Mouse (Mus musculus) bone marrow macrophage, adult 2 months (primary cell): ENCODE data around the gene Ubac1. TPM values are rescaled to one million over a fixed set of nuclear protein-coding genes. Genes with fewer than 3 reads are reported as not detected.
A peak's percentile ranks its signal among the peaks of the same experiment; 100 is the strongest.

ENCODE experiments used
- H3K27ac ChIP-seq: 2 replicates; pipeline ENCODE4 v1.5.1; 2012; ENCODE audit warnings: low read depth, low read length; ENCODE audit not compliant: insufficient read depth
- H3K4me1 ChIP-seq: 2 replicates; pipeline ENCODE4 v1.6.1; 2012; ENCODE audit warnings: low read length; ENCODE audit not compliant: control insufficient read depth, insufficient read depth
- H3K4me3 ChIP-seq: 2 replicates; pipeline ENCODE4 v1.5.1; 2012; ENCODE audit warnings: mild to moderate bottlenecking, low read length, moderate library complexity; ENCODE audit not compliant: insufficient read depth
- CTCF ChIP-seq: IDR thresholded peaks from 2 replicates; pipeline ENCODE4 v1.5.1; 2012; ENCODE audit warnings: low read depth, mild to moderate bottlenecking, low read length, moderate library complexity
- POLR2A ChIP-seq: IDR thresholded peaks from 2 replicates; pipeline ENCODE4 v1.6.1; 2012; ENCODE audit warnings: mild to moderate bottlenecking, low read depth, low read length, borderline replicate concordance
- polyA plus RNA-seq: library from polyadenylated mRNA; stranded (reverse); fragments of >200 nt; gene quantifications from 2 replicates; pipeline ENCODE4 v1.2.4, GENCODE M21; 2012; ENCODE audit not compliant: missing spikeins, insufficient read depth, insufficient read length

The Ubac1 gene
- polyA plus RNA-seq, 1 experiment, result 42.9 TPM

DNA sequence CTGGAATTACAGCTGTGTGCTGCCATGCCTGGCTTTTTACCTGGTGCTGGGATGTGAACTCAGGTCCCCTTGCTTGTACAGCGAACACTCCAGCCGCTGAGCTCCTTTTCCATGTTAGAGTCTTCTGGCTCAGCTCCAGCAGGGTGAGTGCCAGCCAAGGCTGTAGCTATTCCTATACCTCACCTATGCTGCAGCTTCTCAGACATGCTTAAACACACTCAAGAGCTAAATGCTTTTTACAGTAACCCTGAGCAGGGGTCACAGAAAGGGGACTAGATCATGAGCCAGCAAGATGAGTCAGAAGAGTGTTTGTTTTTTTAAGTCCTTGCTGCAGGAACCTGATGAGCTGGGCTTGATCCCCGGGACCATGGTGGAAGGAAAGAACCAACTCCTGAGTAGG is 23.8 kb downstream of the Ubac1 start:
- H3K4me1 ChIP-seq, result peaks cover 6% of the 10 kb centered on the region
- TF ChIP-seq CTCF (no peak), POLR2A (no peak)
- H3K4me3 ChIP-seq, result no peak overlapping the region
- no peak overlapping the region for H3K27ac ChIP-seq

DNA sequence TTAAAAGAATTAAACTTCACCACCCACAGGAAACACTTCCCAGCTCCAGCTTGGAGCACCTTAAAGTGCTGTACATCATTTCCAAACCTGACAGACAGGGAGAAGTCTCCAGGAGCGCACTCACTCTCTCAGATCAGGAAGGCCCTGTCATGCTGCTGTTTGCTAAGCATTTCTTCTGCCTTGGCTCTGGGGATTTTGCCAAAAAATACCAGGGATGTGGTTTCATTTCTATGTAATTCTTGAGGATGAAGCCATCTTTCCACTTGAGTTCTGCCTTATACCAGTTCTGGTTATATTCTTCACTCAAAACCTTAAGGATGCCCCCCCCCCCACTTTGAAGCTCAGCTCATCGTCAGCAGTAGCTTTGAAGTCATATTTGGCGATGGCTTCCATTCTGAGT is 26.8 kb downstream of the Ubac1 start:
- TF ChIP-seq CTCF (no peak), POLR2A (no peak)
- Histone ChIP-seq H3K4me3 (no peak overlapping the region), H3K4me1 (peaks cover 13% of the 10 kb centered on the region), H3K27ac (no peak overlapping the region)

DNA sequence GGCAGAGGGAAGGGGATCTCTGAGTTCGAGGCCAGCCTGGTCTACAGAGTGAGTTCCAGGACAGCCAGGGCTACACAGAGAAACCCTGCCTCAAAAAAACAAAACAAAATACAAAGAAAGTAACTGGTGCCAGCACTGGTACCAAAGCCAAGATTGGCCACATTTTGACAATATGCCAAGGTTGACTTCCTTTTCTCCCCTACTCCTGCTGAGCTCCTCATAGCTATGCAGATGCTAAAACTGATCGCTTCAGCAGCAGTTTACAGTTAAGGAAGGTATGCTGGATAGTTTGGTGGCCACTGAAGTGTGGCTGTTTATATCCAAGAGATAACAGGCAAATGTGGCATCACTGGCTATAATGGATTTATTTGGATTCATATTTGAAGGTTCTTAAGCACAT is 29.3 kb downstream of the Ubac1 start:
- H3K4me3 ChIP-seq, result no peak overlapping the region
- H3K4me1 ChIP-seq, result peaks cover 25% of the 10 kb centered on the region
- TF ChIP-seq POLR2A (no peak), CTCF (no peak)
- 0 out of 2 replicates have a peak overlapping the region, but pooled peaks have one; percentile 1 for H3K27ac ChIP-seq

DNA sequence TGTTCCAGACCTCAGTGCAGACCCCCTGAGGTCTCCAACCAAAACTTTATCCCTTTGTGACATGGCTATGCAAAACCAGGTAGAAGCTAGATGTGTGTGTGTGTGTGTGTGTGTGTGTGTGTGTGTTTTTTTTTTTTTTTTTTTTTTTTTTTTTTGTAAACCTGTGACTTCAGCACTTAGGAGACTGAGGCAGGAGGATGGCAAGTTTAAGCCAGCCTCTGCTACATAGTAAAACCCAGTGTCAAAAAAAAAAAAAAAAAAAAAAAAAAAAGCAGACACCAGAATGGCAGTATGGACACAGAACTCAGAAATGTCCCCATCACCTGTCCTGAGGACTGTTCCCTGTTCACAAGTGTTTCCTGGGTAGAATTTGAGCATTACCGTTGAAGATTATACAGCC is 31.9 kb downstream of the Ubac1 start:
- Histone ChIP-seq H3K27ac (no peak overlapping the region), H3K4me1 (peaks cover 25% of the 10 kb centered on the region), H3K4me3 (no peak overlapping the region)
- TF ChIP-seq CTCF (no peak), POLR2A (no peak)

DNA sequence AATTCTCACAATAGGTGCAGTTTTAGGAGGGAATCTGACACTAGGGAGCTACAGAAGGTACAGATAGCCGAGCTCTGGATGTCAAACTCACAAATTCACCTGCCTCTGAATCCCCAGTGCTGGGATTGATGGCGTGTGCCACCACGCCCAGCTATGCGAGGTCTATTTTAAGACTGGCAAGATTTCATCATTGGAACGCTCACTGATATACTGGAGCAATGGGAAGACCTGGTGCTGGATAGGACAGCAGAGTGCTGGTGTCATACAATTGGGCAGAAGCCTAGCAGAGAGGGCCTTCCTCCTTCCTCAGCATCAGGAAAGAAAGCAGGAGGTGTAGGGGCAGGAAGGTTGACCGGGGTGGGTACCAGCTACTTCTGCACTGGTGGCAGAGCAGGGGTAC is 33.7 kb downstream of the Ubac1 start:
- H3K27ac ChIP-seq, result no peak overlapping the region
- H3K4me1 ChIP-seq, result peaks cover 24% of the 10 kb centered on the region
- no peak overlapping the region for H3K4me3 ChIP-seq
- TF ChIP-seq POLR2A, result no peak
- TF ChIP-seq CTCF, result no peak

DNA sequence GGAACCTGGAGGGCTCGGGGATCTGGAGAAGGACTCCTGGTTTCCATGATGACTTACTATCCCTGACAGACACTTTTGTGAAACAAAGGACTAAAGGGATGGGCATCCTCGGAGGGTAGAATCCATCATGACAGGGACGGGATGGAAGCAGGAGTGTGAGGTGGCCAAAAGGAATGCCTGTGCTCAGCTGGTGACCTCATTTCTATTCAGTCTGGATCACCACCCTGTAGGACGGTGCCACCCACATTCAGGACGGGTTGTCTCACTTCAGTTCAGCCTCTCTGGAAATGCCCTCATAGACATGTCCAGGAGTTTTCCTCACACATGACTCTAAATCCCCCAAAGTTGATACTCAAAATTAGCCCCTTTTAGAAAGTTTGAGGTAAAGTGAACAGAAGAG is 34.9 kb downstream of the Ubac1 start:
- H3K27ac ChIP-seq, result no peak overlapping the region
- TF ChIP-seq POLR2A (no peak), CTCF (no peak)
- H3K4me1 ChIP-seq, result peaks cover 16% of the 10 kb centered on the region
- H3K4me3 ChIP-seq, result no peak overlapping the region

DNA sequence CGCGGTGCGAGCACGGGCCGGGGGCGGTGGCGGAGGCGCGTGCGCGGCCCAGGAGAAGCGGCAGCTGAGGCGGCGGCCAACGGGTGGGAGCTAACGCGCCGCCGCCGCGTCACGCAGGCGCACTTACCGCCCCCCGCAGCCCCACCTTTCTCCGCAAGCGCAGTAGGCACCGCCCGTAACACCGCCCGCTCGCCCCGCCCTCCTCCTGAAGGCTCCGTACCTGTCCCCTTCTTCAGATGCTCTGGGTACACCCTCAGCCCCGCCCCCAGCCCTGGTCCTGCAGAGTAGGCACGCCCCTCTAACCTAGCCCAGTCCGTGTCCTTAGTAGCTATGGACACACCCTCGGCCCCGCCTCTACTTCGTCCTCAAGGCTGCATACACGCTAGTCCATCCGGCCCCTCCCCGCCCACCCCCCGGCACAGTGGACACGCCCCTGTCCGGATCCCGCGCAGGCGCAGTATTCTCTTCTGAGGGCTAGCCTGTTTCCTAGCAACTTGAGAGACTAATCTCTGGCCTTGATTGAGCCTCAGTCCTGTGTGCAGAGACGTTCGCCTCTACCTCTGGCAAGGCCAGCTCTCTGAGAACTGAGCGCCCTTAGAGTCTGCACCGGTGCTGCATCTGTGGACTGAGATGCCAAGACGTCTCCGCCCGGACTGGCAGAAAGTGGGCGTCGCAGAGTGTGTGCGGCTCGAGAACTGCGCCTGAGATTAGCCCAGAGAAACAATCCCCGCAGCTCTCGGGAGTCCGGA is 38.2 kb downstream of the Ubac1 start, which contains the start of gene Camsap1:
Gene Camsap1 (minus strand): TSS at position 124 of the 749 bp plus-strand sequence.
- 0 out of 2 replicates have a peak within 1 kb of the TSS, but pooled peaks have one; percentile 7 for H3K27ac ChIP-seq
- H3K4me3 ChIP-seq, result peak within 1 kb of the TSS; percentile 76
- peaks cover 30% of the 10 kb centered on the region for H3K4me1 ChIP-seq
- TF ChIP-seq CTCF (no peak), POLR2A (no peak)

DNA sequence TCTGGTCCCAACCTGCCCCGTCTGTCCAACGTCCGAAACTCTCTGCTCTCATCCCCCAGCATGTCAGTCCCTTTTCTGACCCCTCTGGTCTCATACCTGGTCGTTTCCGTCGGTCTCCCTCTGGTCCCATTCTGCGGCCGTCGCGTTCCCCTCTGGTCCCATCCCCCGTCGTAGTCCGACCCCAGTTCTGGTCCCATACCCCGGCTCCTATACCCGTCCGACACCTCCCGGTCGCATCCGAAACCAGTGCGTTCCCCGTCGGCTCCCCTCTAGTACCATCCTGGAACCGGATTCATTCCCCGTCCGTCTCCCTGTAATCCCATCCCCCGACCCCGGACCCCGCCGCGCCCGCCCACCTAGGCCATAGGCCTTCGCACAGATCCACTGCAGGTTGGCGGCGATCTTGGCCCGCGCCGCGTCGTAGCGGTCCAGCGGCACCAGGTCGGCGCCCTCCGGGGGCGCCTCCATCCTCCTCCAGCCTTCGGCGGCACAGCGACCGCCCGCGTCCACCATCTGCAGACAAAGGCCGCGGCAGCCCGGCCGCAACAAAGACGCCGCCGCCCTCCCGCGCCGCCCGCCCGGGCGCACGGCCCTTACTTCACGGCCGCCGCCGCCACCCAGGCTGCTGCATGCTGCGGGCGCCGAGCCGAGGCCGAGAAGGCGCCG is 39.0 kb downstream of the Ubac1 start:
- no peak for TF ChIP-seq CTCF
- TF ChIP-seq POLR2A, result no peak
- Histone ChIP-seq H3K4me3 (peak overlapping the region; percentile 76), H3K4me1 (peaks cover 32% of the 10 kb centered on the region), H3K27ac (no peak overlapping the region)

DNA sequence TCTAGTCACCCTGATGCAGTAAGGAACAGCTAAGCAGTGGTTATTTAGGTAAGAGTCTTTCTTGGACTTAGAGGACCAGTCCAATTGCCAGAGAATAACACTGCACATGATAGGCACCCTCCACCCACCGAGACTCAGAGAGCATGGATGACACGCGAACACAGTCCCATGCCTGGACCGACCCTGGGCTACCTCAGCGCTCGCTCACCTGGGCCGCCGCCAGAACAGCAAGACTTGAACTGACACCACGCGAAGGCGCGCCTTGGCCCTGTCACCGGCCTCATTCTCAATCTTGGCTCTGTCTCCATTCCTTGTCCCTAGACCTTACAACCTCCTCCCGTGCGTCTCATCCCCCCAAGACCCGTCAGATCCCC is 39.5 kb downstream of the Ubac1 start:
- peaks cover 32% of the 10 kb centered on the region for H3K4me1 ChIP-seq
- TF ChIP-seq CTCF (no peak), POLR2A (no peak)
- no peak overlapping the region for H3K27ac ChIP-seq
- H3K4me3 ChIP-seq, result peak overlapping the region; percentile 76

DNA sequence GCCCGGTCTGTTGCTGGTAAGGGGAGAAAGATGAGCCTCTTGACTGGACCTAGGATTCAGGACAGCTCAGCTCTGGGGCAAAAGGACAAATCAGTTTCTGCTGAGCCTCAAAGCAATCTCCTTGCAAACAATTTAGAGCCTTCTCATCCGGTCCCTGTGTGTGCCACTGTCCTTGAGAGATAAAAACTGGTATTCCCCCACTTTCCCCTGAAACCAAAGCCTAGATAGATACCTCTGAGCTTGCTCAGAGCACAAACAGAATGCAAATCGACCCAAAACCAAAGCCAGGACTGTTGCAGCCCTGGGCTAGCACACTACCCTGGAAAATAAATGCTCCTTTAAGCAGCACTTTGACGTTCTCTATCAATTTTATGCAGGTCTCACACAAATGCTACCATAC is 42.5 kb downstream of the Ubac1 start:
- Histone ChIP-seq H3K27ac (no peak overlapping the region), H3K4me1 (peaks cover 40% of the 10 kb centered on the region)

More for the DNA sequence above, 42.5 kb downstream of the Ubac1 start:
- H3K4me3 ChIP-seq, result no peak overlapping the region
- TF ChIP-seq POLR2A, result no peak
- no peak for TF ChIP-seq CTCF
